Mouse (Mus musculus): ENCODE measurements around the gene Bcl9l. TPM values are rescaled to one million over a fixed set of nuclear protein-coding genes. Genes with fewer than 3 reads are reported as not detected.

Gene Bcl9l
- polyA plus RNA-seq, 1 experiment from 2014 or later = 9.7 TPM

DNA sequence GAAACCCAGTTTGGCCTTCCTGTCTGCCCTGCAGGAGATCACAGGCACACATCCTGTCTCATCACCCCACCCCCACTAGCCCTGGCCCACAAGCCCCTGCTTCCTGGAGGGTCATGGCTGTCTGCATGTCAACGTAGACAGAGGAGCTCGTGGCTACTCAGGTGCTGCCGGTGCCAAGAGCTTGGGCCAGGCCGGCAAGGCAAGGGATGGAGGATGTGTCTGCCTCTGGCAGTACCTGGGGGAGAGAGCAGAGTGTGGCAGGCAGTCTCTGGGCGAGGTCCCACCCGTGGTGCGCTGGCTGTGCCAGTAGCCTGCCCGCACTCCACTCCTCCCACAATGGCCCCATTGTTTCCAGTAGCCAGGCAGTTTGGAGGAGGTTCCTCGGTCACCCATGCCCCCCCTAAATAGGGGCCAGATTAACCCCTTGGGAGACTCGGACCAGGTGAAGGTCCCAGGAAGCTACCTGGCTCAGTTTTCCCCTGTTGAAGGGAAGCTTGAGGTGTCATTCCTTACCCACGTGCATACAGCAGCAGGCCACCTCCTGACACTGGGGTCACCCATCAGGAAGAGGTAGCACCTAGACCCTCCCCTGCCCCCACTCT lies 11.7 kb downstream of the Bcl9l start:
- peak overlapping the region; percentile 32 for H3K4me2 ChIP-seq (ENCODE audit: low read length)
- ATAC-seq = no peak
- H3K27ac ChIP-seq (ENCODE audit: low read depth, low read length) = peak overlapping the region; percentile 55
- peaks cover 78% of the 10 kb centered on the region for H3K4me1 ChIP-seq (ENCODE audit: control insufficient read depth, insufficient read depth, low read depth, low read length)
- H3K4me3 ChIP-seq (ENCODE audit: low read length) = no peak overlapping the region
- no peaks in the 10 kb centered on the region for H3K9me3 ChIP-seq (ENCODE audit: control insufficient read depth, low read length)
- H3K9ac ChIP-seq (ENCODE audit: low read depth, low read length) = peak overlapping the region; percentile 47
- H3K36me3 ChIP-seq (ENCODE audit: control insufficient read depth, insufficient read depth, low read length) = no peaks in the 10 kb centered on the region
- H3K27me3 ChIP-seq (replicated peaks; ENCODE audit: control insufficient read depth, insufficient read depth, low read length) = no peaks in the 10 kb centered on the region
- WGBS = 18% methylated on average over 11 of the region's 11 CpGs

GRCm38 (mm10) chr9:44494863-44495809 lies 12.5 kb downstream of the Bcl9l start:
- Histone ChIP-seq H3K9ac (ENCODE audit: low read depth, low read length) (peak overlapping the region; percentile 47), H3K9me3 (ENCODE audit: control insufficient read depth, low read length) (no peaks in the 10 kb centered on the region), H3K4me2 (ENCODE audit: low read length) (peak overlapping the region; percentile 32), H3K4me1 (ENCODE audit: control insufficient read depth, insufficient read depth, low read depth, low read length) (peaks cover 78% of the 10 kb centered on the region), H3K4me3 (ENCODE audit: low read length) (no peak overlapping the region), H3K27ac (ENCODE audit: low read depth, low read length) (peak overlapping the region; percentile 20), H3K36me3 (ENCODE audit: control insufficient read depth, insufficient read depth, low read length) (no peaks in the 10 kb centered on the region), H3K27me3 (replicated peaks; ENCODE audit: control insufficient read depth, insufficient read depth, low read length) (no peaks in the 10 kb centered on the region)
- ATAC-seq = no peak
- 45% methylated on average over 9 of the region's 9 CpGs for WGBS

GRCm38 (mm10) chr9:44495810-44496344 lies 13.3 kb downstream of the Bcl9l start:
- no peak overlapping the region for H3K27ac ChIP-seq (ENCODE audit: low read depth, low read length)
- H3K36me3 ChIP-seq (ENCODE audit: control insufficient read depth, insufficient read depth, low read length) = no peaks in the 10 kb centered on the region
- no peaks in the 10 kb centered on the region for H3K27me3 ChIP-seq (replicated peaks; ENCODE audit: control insufficient read depth, insufficient read depth, low read length)
- H3K4me1 ChIP-seq (ENCODE audit: control insufficient read depth, insufficient read depth, low read depth, low read length) = peaks cover 78% of the 10 kb centered on the region
- H3K9ac ChIP-seq (ENCODE audit: low read depth, low read length) = no peak overlapping the region
- H3K9me3 ChIP-seq (ENCODE audit: control insufficient read depth, low read length) = no peaks in the 10 kb centered on the region
- H3K4me3 ChIP-seq (ENCODE audit: low read length) = no peak overlapping the region
- 91% methylated on average over 10 of the region's 10 CpGs for WGBS
- no peak for ATAC-seq
- H3K4me2 ChIP-seq (ENCODE audit: low read length) = no peak overlapping the region

- peaks cover 82% of the 10 kb centered on the region for H3K4me1 ChIP-seq (ENCODE audit: control insufficient read depth, insufficient read depth, low read depth, low read length)
- no peak for ATAC-seq
- H3K27ac ChIP-seq (ENCODE audit: low read depth, low read length) = no peak overlapping the region
- 53% methylated on average over 12 of the region's 12 CpGs for WGBS
- H3K4me3 ChIP-seq (ENCODE audit: low read length) = no peak overlapping the region
- H3K36me3 ChIP-seq (ENCODE audit: control insufficient read depth, insufficient read depth, low read length) = no peaks in the 10 kb centered on the region
- H3K27me3 ChIP-seq (replicated peaks; ENCODE audit: control insufficient read depth, insufficient read depth, low read length) = no peaks in the 10 kb centered on the region
- no peak overlapping the region; the same call in 1 of the 2 replicates for H3K4me2 ChIP-seq (ENCODE audit: low read length)
- H3K9me3 ChIP-seq (ENCODE audit: control insufficient read depth, low read length) = no peaks in the 10 kb centered on the region
- H3K9ac ChIP-seq (ENCODE audit: low read depth, low read length) = 0 out of 2 replicates have a peak overlapping the region, but pooled peaks have one; percentile 32
Observed at GRCm38 (mm10) chr9:44496803-44497461, 14.3 kb downstream of the Bcl9l start.

GRCm38 (mm10) chr9:44497624-44498377 lies 15.2 kb downstream of the Bcl9l start:
- H3K4me3 ChIP-seq (ENCODE audit: low read length) = peak overlapping the region; percentile 45
- no peaks in the 10 kb centered on the region for H3K36me3 ChIP-seq (ENCODE audit: control insufficient read depth, insufficient read depth, low read length)
- peak overlapping the region; percentile 85 for H3K27ac ChIP-seq (ENCODE audit: low read depth, low read length)
- H3K9me3 ChIP-seq (ENCODE audit: control insufficient read depth, low read length) = no peaks in the 10 kb centered on the region
- H3K4me2 ChIP-seq (ENCODE audit: low read length) = peak overlapping the region; percentile 90
- peaks cover 79% of the 10 kb centered on the region for H3K4me1 ChIP-seq (ENCODE audit: control insufficient read depth, insufficient read depth, low read depth, low read length)
- no peaks in the 10 kb centered on the region for H3K27me3 ChIP-seq (replicated peaks; ENCODE audit: control insufficient read depth, insufficient read depth, low read length)
- WGBS = 5% methylated on average over 11 of the region's 11 CpGs
- H3K9ac ChIP-seq (ENCODE audit: low read depth, low read length) = peak overlapping the region; percentile 71
- ATAC-seq = 0 out of 2 replicates have a peak, but pooled peaks have one; percentile 0

GRCm38 (mm10) chr9:44498421-44499355 lies 16.1 kb downstream of the Bcl9l start:
- Histone ChIP-seq H3K4me1 (ENCODE audit: control insufficient read depth, insufficient read depth, low read depth, low read length) (peaks cover 70% of the 10 kb centered on the region), H3K4me2 (ENCODE audit: low read length) (peak overlapping the region; percentile 90), H3K4me3 (ENCODE audit: low read length) (peak overlapping the region; percentile 45), H3K27ac (ENCODE audit: low read depth, low read length) (peak overlapping the region; percentile 85), H3K9ac (ENCODE audit: low read depth, low read length) (peak overlapping the region; percentile 71), H3K36me3 (ENCODE audit: control insufficient read depth, insufficient read depth, low read length) (no peaks in the 10 kb centered on the region), H3K27me3 (replicated peaks; ENCODE audit: control insufficient read depth, insufficient read depth, low read length) (no peaks in the 10 kb centered on the region), H3K9me3 (ENCODE audit: control insufficient read depth, low read length) (no peaks in the 10 kb centered on the region)
- under 1% methylated on average over 49 of the region's 59 CpGs for WGBS
- peak; percentile 79 for ATAC-seq

DNA sequence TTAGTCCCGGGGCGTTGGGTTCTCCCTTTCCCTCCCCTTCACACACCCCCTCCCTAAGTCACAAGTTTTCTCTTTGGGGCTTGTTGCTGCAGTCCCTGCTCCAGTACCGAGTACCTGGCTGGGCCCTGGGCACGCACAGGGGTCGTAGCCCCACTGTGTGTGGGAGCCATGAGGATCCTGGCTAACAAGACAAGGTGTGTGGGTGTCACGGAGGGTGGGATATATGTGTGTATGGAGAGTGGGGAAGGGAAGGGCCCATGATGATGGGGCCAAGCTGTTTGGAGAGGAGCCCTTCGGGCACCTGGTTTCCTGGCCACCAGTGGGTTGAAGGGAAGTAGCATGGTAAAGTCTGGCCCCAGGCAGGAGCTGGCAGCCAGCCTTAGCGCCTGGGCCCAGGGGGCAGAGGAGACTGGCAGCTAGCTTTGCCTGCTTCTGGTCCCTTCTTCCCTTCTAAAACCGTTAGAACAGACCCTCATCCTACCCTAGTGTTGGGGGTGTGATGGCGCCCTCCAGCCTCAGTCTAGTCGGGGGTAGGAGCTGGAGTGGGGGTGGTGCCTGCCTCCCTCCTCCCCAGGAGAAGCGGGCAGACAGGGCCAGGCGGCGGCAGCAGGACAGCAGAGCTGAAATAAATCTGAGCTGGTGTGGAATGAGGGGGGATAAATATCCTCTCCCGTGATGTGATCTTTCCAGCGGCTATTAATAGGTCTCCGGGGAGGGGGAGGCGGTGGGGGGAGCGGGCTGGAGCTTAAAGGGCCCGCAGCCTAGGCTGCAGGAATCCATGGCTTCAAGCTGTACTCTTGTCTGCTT lies 16.9 kb downstream of the Bcl9l start:
- Histone ChIP-seq H3K4me1 (ENCODE audit: control insufficient read depth, insufficient read depth, low read depth, low read length) (peaks cover 61% of the 10 kb centered on the region), H3K9me3 (ENCODE audit: control insufficient read depth, low read length) (no peaks in the 10 kb centered on the region), H3K9ac (ENCODE audit: low read depth, low read length) (peak overlapping the region; percentile 71), H3K27me3 (replicated peaks; ENCODE audit: control insufficient read depth, insufficient read depth, low read length) (no peaks in the 10 kb centered on the region), H3K36me3 (ENCODE audit: control insufficient read depth, insufficient read depth, low read length) (no peaks in the 10 kb centered on the region), H3K4me3 (ENCODE audit: low read length) (peak overlapping the region; percentile 45), H3K27ac (ENCODE audit: low read depth, low read length) (peak overlapping the region; percentile 85), H3K4me2 (ENCODE audit: low read length) (peak overlapping the region; percentile 90)
- peak; percentile 34; the same call in 1 of the 2 replicates for ATAC-seq
- WGBS = 5% methylated on average over 19 of the region's 20 CpGs
